Mouse (Mus musculus): ENCODE data around the gene Vmn1r151. TPM values are rescaled to one million over a fixed set of nuclear protein-coding genes. Genes with fewer than 3 reads are reported as not detected.
"Not testable (repeated sequence)": the region's sequence is repeated elsewhere in the genome, so short reads cannot be mapped to it uniquely, and the experiment has no call there.

The Vmn1r151 gene
- total RNA-seq (2021), result not detected
- long read RNA-seq, experiment 1, result 0 reads
- long read RNA-seq, experiment 2, result 0 reads

DNA sequence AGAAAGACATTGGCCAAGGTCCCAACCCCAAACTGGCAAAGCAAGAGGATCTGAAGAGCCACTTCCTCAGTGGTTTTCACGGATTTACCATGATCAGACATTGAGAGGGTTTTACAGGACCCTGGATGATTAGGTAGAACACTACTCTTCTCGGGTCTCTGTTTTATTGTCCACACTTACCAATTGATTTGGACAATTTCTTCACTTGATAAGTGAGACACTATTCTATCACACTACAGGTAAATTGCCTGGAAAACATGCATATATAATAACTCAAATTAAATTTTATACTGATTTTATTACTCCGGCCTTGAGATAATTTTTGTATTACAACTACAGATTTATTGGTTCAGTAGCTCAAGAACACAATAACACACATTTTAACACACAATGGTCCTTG lies at the start of gene Vmn1r151:
Gene Vmn1r151, minus strand, starts transcription at position 101 of the 400 bp plus-strand sequence.
- DNase-seq (ENCODE audit: low spot score in 2 of 2); intact Hi-C loops (cut with DNase I): not testable (repeated sequence)

DNA sequence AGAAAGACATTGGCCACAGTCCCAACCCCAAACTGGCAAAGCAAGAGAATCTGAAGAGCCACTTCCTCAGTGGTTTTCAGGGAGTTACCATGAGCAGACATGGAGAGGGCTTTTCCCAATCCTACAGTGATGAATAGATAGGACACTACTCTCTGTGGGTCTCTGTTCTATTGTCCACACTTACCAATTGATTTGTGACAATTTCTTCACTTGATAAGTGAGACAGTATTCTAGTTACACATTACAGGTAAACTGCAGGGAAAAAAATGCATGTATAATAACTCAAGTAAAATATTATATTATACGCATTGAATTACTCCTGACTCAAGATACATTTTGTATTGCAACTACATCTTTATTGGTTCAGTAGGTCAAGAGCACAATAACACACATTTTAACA lies 35.3 kb upstream of the Vmn1r151 start, which contains the start of gene Gm8677:
Gene Gm8677, minus strand, starts transcription at position 101 of the 400 bp plus-strand sequence.
- intact Hi-C loops (cut with DNase I); DNase-seq (ENCODE audit: low spot score in 2 of 2): not testable (repeated sequence)

DNA sequence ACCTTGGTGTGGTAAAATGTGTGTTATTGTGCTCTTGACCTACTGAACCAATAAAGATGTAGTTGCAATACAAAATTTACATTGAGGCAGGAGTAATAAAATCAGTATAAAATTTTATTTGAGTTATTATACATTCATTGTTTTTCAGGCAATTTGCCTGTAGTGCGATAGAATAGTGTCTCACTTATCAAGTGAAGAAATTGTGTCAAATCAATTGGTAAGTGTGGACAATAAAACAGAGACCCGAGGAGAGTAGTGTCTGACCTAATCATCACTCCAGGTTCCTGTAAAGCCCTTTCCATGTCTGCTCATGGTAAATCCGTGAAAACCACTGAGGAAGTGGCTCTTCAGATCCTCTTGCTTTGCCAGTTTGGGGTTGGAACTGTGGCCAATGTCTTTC lies 23.2 kb upstream of the Vmn1r151 start, which contains the start of gene Vmn1r152:
Gene Vmn1r152, plus strand, starts transcription at position 301 of the 400 bp plus-strand sequence.
- DNase-seq (ENCODE audit: low spot score in 2 of 2); intact Hi-C loops (cut with DNase I): not testable (repeated sequence)

DNA sequence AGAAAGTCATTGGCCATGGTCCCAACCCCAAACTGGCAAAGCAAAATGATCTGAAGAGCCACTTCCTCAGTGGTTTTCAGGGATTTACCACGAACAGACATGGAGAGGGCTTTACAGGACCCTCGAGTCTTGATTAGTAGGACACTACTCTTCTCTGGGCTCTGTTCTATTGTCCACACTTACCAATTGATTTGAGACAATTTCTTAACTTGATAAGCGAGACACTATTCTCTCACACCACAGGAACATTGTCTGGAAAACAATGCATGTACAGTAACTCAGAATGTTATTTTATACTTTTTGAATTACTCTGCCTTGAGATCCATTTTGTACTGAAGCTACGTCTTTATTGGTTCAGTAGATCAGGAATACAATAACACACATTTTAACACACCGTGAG lies 35.5 kb downstream of the Vmn1r151 start, which contains the start of gene Gm10665:
Gene Gm10665, minus strand, starts transcription at position 101 of the 400 bp plus-strand sequence.
- DNase-seq (ENCODE audit: low spot score in 2 of 2); intact Hi-C loops (cut with DNase I): not testable (repeated sequence)

Other genes starting within 250 kb of the Vmn1r151 start
- gene Gm4187, start 170.0 kb downstream of the Vmn1r151 start, total RNA-seq (2021), result not detected
- gene Gm8660, start 128.6 kb downstream of the Vmn1r151 start, total RNA-seq (2021), result not detected
- not detected for gene Vmn1r148, start 86.1 kb downstream of the Vmn1r151 start, total RNA-seq (2021)
- gene Vmn1r149, start 61.4 kb downstream of the Vmn1r151 start, total RNA-seq (2021), result not detected
- not detected for gene Gm10665, start 35.6 kb downstream of the Vmn1r151 start, total RNA-seq (2021)
- not detected for gene Vmn1r152, start 23.3 kb upstream of the Vmn1r151 start, total RNA-seq (2021)
- not detected for gene Gm8677, start 35.2 kb upstream of the Vmn1r151 start, total RNA-seq (2021)
- not detected for gene Gm4201, start 65.7 kb upstream of the Vmn1r151 start, total RNA-seq (2021)
- gene Gm4565, start 88.4 kb upstream of the Vmn1r151 start, total RNA-seq (2021), result not detected
- not detected for gene Vmn1r155, start 158.3 kb upstream of the Vmn1r151 start, total RNA-seq (2021)
- gene Gm8693, start 192.6 kb upstream of the Vmn1r151 start, total RNA-seq (2021), result not detected
- gene Gm4567, start 220.0 kb upstream of the Vmn1r151 start, total RNA-seq (2021), result not detected